Mouse (Mus musculus): ENCODE measurements around the gene Ilf2.

Gene Ilf2

DNA sequence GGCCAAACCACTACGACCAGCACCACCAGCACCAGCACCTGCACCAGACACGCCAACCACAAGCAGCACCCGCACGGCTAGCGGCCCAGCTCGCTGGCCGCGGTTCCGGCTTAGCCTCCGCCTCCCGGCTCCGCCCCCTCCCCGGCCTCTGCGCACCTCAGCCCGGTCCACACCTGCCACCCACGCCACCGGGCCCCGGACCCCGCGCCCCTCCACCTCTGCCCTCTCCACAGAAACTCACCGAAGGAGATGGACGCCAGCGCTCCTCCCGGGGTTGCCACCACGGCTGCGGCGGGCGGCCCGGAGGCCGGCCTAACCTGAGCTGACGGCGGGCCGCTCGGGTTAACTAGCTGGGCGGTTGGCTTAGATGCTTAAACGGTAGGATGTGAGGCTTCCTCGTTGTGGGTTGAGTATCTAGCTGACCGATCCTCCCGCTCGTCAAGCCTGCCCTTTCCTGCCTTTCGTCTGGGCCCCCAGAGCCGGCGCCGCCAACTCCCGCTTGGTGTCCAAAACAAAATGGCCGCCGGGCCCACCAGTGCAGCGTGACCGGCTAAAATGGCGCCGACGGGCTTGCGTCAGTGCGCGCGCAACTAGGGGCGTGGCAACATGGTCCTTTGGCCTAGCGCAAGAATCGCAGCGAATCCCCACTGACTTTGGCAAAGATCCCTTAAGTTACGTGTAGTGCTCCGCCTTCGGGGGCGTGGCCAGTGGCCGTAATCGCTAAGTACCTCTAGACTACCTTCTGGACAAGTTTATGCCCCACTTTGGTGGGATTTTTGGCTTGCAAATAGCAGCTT, 33.2 kb downstream of the Ilf2 start, which contains the start of gene Chtop:
TSS of gene Chtop (minus strand) at position 549 of the 797 bp plus-strand sequence.
- DNase-seq (ENCODE audit: low read depth, low spot score): peak; percentile 100

DNA sequence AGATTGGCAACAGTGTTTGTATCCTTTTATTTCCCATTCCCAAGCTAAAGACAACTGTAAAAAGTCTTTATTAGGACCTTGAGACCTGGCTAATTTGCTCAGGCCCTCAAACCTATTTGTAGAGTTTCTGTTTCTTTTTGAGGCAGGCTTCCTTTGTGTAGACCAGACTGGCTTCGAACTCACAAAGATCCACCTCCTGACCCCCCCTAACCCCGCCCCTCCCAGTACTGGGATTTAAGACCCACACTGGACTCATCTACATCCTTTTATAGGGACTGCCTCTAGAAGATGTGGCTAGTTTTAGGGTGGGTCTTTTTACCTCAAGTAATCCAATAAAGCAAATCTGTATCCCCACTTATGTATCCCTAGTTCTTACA, 33.8 kb downstream of the Ilf2 start:
- no peak for DNase-seq (ENCODE audit: low read depth, low spot score)

DNA sequence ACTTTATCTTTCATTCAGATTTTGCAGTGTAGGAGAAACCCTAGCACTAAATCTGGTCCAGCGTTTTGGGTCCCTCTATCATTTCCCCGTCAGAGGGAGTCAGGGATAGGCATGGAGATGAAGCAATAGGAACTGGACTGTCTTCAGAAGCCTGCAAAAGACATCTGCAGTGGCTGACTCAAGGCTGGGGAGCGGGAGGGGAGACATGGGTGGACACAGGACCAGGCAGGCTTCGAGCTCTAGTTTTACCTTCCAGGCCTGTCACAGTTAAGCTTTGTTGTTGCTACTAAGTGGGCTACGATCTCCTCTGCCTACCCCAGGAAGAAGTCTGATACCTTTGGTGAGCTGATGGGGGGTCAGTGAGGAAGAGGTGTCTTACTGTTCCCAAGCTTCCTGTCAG, 36.4 kb downstream of the Ilf2 start:
- DNase-seq (ENCODE audit: low read depth, low spot score): no peak

DNA sequence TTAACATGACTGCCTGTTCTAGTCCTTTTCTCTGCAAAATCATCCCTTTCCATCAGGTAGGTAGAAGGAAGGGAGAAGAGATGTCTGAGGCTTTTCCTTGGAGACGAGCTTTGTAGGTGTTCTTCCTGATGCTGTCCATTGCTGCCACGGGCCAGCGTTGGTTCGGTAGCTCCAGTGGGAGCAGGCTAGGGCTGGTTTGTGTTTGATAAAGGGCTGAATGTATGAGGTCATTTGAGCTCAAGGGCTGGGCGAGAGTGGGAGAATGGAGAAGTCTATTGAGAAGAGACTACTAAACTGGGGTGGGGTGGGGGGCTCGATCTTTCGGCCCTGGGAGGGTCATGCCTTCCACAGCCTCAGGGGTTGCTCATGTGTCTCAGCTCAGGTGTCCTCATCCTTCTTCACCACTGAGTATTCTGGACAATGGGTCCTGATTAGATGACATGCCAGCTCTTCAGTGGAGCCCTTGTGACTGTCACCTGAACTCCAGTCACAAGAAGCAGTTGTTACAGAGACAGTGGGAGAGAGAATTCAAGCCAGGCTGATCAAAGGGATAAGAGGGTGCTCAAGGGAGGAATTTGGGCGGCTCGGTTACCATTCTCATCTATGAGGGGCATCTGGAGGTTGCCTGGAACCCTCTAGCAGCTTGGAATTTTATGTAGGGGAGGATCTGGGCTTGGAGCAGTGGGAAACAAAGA, 37.2 kb downstream of the Ilf2 start:
- peak; percentile 82 for DNase-seq (ENCODE audit: low read depth, low spot score)

DNA sequence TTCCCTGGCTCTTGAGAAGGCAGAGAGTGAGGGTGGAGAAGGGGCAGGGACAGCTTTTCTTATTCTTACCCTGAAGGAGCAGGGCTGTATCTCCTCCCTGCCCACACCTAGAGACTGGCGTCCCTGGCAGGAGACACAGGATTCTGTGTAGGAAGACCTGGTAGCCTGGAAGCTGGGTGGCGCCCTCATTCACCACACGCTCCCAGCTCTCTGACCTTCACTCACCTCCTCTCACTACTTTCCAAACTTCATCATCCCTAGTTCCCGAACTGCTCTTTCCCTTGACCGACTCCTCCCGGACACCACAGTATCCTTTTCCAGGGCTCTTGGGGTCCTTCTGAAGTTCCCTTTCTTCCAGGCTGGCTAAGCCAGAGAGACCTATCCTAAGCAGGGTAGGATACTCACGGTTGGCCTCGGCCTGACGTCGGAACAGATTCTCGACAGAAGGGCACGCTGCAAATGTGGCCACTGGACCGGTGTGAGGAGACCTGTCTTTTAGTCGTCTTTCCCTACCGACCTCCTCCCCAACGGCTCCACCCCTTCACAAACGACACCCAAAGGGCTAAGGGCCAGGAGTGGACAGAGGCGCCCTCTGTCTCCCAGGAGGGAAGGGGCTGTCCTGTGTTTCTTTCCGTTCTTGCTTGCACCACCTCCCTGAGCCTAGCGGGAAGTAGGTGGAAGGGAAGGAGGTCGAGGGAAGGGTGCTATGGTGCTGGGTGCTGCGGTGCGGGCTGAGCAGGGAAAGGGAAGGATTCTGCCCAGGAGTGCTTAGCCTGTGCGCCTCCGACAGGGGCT, 38.1 kb downstream of the Ilf2 start, which contains the start of the genes S100a1 and S100a13:
TSS of gene S100a1 (minus strand) at position 597 of the 795 bp plus-strand sequence.
TSS of gene S100a13 (plus strand) at position 640 of the 795 bp plus-strand sequence.
- peak; percentile 44 for DNase-seq (ENCODE audit: low read depth, low spot score)

DNA sequence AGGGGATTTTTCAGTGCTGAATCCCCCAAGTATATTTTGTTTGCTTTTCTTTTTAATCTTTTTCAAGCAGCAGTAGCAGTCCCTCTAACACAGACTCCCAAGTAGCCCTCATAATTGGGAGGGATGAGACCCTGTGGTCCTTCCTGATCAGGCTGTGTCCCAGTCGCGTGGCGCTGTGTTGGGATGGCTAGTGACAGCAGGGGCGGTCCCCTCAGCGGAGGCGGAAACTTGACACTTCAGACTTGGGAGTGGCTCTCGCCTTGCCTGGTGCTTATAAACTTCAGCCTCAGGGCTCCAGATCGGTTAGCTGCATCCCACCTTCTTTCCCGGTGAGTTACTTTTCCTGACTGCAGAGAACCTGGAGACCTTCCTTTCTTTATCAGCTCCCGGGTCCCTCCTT, 38.8 kb downstream of the Ilf2 start:
- DNase-seq (ENCODE audit: low read depth, low spot score): peak; percentile 73

DNA sequence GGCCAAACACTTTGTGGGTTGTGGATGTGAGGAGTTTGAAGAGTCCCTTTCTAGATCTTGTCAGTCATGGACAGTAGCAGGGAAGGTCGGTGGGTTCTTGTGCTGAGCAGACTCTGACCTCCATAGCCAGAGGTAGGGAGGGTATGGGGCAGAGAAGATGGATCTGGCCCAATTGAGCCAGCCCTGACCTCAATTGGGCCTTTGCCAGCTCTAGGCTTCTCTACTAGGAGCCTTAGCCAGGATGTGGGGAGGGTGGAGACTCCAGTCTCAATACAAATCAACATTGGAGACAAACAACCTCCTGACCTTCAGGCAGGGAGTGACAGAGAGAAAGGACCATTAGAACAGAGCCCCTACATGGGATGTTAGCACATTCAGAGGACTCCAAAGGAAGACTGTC, 39.3 kb downstream of the Ilf2 start:
- DNase-seq (ENCODE audit: low read depth, low spot score): no peak

DNA sequence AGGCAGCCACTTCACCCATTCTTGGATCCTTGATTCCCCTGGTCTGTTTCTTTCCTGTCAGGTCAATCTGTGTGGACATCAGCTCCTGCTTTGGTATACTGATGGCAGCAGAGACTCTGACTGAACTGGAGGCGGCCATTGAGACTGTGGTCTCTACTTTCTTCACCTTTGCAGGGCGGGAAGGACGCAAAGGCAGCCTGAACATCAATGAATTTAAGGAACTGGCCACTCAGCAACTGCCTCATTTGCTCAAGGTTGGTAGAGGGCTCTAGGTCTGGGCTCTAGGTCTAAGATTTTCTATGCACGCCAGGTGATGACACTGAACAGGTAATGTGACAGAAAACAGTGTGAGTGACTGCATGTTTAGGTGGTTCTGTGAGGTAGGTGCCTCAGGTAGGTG, 39.9 kb downstream of the Ilf2 start:
- no peak for DNase-seq (ENCODE audit: low read depth, low spot score)

DNA sequence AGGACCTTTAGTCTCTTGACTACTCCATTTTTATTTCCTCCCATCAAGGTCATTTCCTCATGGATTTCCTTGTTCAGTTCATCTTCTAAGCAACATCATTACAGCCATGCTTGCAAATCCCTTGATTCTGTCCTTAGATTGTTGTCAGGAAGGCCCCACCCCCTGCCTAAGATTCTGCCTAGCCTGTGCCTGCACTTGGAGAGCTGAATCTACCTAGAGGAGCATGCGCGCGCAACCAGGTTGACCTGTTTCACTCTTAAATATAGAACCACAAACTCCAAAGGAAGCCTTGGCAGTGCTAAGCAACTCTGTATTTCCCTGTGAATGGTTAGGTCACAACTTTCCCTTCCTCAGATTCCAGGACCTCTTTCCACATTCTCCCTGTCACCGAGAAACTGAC, 41.8 kb downstream of the Ilf2 start:
- DNase-seq (ENCODE audit: low read depth, low spot score): peak; percentile 50

DNA sequence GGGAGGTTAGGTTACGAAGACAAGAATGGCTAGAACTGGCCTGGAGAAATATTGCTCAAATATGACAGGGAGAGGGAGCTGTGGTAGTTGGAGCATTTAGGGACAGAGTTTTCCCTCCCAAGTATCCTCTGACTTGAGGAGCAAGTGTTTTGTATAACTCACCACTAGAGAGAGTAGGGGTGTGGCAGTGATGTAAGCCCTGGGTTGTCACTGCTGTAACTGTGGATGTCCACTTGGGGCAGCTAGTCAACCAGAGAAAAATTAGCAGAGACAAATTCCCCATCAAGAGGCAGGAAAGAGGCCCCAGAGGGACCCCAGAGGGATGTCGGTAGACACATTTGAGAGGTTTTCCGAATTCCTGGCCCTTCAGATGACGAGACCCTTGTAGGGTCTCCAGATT, 49.5 kb downstream of the Ilf2 start:
- DNase-seq (ENCODE audit: low read depth, low spot score): peak; percentile 89

DNA sequence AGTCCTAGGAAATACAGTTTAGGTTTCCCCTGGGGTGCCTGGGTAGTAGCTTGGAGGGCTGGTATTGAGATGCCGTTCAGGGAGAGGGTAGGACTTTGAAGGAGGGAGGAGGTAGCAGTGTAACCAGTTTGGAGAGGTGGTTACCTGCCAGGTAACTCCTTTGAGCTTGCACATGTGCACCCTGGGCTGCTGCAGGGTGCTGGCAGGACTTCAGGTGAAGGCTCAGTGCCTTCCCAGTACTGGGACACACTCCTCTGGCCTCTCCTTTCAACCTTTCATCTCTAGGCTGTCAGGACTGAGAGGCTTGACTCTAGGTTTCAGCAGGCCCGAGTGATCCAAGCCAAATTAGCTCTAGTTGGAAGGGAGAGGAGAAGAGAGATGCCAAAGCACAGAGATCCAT, 50.1 kb downstream of the Ilf2 start:
- no peak for DNase-seq (ENCODE audit: low read depth, low spot score)

DNA sequence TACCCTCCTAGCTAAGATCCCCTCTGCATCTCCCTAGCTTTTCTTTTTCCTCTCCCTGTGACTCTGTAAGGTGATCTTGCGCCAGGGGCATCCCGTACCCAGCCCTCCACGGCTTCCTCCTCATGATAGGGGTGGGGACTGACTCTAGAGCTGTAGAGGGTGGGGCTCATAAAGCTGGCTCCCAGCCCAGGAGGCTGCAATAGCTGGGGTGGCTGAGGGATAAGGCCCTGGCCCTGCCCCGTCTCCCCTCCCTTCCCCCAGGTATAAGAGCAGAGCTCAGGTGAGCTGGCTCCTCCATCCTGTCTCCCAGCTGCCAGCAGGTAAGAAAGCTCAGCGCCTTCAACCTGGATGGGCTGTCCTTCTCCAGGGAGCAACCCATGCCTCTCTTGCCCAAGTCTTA, 50.7 kb downstream of the Ilf2 start, which contains the start of gene S100a14:
TSS of gene S100a14 (plus strand) at position 277 of the 400 bp plus-strand sequence.
- DNase-seq (ENCODE audit: low read depth, low spot score): no peak

DNA sequence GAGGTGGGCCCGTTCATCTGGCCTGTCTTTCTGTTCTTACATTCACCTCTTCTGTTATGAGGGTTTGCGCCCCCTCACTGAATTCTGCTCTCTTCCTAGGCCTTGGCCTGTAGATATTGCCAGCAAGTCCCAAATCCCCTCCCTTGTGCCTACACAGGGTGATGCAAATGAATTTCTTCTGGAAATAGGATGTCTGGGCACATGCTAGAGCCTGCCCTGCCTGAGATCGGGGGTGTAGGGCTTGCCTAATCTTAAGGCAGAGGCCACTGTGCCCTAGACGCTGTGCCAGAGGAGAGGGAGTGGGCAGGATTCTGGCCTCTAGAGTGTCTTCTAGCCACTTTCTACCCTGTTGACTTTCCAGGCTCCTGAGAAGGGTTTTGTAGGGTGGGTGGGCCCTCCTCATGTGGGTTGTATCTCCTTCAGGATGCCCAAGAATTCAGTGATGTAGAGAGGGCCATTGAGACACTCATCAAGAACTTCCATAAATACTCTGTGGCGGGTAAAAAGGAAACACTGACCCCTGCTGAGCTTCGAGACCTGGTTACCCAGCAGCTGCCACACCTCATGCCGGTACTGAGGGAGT, 51.5 kb downstream of the Ilf2 start:
- DNase-seq (ENCODE audit: low read depth, low spot score): no peak

DNA sequence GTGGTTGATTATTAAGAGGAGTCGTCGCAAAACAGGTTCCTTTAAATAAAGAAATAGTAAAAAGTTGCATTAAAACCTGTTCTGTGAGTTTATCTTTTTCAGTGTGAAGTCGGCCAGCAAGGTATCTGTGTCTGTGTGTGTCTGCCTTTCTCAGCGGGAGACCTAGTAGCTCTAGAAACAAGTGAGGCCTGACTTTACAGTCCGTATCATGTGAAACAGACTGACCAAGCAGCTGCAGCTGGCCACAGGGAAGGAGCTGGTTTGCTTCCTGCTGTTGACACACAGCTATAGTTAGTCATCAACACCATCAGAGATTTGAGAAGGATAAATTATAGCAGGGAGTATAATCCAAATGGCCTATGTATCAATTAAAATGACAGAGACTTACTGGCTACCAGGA, 55.8 kb downstream of the Ilf2 start:
- DNase-seq (ENCODE audit: low read depth, low spot score): no peak

DNA sequence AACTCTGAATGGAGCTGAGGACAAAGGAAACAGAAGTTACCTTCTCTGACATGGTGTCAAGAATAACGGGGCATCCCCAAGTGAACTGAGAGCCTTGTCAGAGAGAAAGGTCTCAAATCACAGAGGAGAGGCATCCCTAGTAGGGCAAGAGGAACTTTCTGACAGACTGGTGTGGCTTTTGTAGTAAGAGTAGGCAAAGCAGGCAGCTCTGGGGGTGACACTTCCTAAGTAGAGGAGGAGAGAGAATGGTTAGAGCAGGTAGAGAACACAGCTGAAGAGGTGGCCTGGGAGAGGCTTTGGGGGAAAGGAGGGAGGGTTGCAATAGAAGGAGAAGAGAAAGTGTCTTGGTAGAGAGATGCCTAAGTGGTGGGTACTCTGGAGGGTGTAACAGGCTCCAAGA, 59.5 kb downstream of the Ilf2 start:
- no peak for DNase-seq (ENCODE audit: low read depth, low spot score)

DNA sequence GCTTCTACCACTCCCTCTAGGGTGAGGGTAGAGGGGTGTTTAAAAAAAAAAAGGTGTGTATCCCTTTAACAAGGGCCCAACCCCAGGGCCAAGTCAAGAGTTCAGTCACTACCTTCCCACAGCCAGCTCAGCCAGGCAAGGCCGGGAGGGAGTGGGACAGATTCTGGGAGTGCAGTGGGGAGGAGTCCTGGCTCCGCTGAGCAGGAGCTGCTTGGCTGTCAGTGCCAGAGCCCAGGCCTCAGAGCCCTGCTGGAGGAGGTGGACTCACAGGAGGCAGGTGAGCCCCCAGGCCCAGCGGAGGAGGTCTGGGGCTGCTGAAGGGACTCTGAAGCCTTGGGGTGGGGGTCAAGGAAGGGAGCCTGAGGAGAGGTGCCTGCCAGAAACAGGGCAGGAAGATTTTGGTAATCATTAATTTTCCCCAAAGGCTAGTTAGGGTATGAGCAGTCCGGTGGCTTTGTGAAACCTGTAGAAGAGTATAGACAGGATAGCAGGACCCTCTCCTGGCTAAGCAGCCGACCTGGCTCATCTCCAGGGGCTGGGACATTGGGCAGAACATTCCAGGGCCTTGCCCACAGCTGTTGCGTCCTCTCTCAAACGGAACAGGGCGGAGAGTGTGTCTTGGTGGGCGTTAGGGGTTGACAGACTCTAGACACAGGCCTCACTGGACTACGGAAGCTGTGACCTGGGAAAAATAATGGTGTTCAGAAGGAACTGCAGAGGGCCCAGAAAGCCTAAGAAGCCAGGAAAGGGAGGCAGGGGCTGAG, 61.4 kb downstream of the Ilf2 start, which contains the start of gene S100a16:
TSS of gene S100a16 (plus strand) at position 114 of the 764 bp plus-strand sequence.
- peak; percentile 58 for DNase-seq (ENCODE audit: low read depth, low spot score)

DNA sequence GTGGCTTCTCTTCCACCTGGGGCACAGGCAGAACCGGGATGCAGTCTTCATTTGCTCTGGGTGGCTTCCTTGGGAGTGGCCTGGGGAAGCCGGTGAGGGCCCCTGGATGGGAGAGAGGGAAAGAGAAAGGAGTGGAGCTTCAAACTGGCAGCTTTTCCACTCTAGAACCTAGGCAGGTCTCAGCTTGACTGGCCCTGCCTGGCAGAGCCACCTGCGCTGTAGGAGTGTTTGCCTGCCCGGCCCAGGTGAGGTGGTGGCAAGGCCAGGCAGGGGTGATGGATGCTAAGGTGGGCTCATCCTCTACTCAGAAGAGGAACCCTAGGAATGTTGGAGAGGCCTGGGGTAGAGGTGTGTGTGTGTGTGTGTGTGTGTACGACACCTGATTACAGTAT, 62.0 kb downstream of the Ilf2 start:
- no peak for DNase-seq (ENCODE audit: low read depth, low spot score)
